Mouse (Mus musculus): ENCODE results near the gene Anks1. TPM values are rescaled to one million over a fixed set of nuclear protein-coding genes. Genes with fewer than 3 reads are reported as not detected.

Anks1 gene
- polyA plus RNA-seq, 1 experiment from 2014 or later, result 14.2 TPM

- no peak overlapping the region for H3K9ac ChIP-seq (ENCODE audit: low read depth, low read length)
- H3K9me3 ChIP-seq (ENCODE audit: control insufficient read depth, low read length), result no peaks in the 10 kb centered on the region
- H3K27ac ChIP-seq (ENCODE audit: low read depth, low read length), result no peak overlapping the region
- H3K4me1 ChIP-seq (ENCODE audit: control insufficient read depth, insufficient read depth, low read length), result peaks cover 13% of the 10 kb centered on the region; the same call in 1 of the 2 replicates
- ATAC-seq (ENCODE audit: low FRiP score, low TSS enrichment), result peak; percentile 42; the same call in 1 of the 2 replicates
- no peak overlapping the region for H3K4me3 ChIP-seq (ENCODE audit: low read length)
- 9% methylated on average over 14 of the region's 14 CpGs for WGBS
- H3K27me3 ChIP-seq (ENCODE audit: control insufficient read depth, insufficient read depth, low read length), result no peaks in the 10 kb centered on the region
- H3K36me3 ChIP-seq (ENCODE audit: control insufficient read depth, insufficient read depth, low read length), result no peaks in the 10 kb centered on the region
- H3K4me2 ChIP-seq (replicated peaks; ENCODE audit: low read depth, low read length), result no peak overlapping the region
Observed at GRCm38 (mm10) chr17:28107275-28107674, 198.2 kb downstream of the Anks1 start.

DNA sequence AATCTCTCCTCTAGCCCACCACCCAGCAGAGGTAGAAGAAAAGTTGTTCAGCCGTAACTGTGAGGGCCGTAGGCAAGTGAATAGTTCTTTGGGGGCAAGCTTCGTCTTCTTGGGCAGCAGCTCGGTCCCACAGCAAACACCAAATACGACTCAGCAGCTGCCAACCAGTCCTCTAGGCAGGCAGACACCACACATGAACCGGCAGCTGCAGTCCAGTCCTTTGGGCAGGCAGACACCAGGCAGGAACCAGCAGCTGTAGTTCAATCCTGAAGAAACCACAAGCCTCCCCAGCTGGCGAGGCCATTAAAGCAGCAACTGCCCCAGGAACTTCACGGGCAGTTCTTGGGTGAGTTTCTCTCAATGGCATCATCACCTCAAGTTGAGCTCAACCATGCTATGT lies 203.2 kb downstream of the Anks1 start:
- WGBS, result 88% methylated on average over 8 of the region's 8 CpGs
- no peak for ATAC-seq (ENCODE audit: low FRiP score, low TSS enrichment)

More for the DNA sequence above, 203.2 kb downstream of the Anks1 start:
- Histone ChIP-seq H3K9ac (ENCODE audit: low read depth, low read length) (no peak overlapping the region), H3K4me1 (ENCODE audit: control insufficient read depth, insufficient read depth, low read length) (peaks cover 1% of the 10 kb centered on the region; the same call in 1 of the 2 replicates), H3K27ac (ENCODE audit: low read depth, low read length) (no peak overlapping the region), H3K4me2 (replicated peaks; ENCODE audit: low read depth, low read length) (no peak overlapping the region), H3K27me3 (ENCODE audit: control insufficient read depth, insufficient read depth, low read length) (no peaks in the 10 kb centered on the region), H3K4me3 (ENCODE audit: low read length) (no peak overlapping the region), H3K36me3 (ENCODE audit: control insufficient read depth, insufficient read depth, low read length) (no peaks in the 10 kb centered on the region), H3K9me3 (ENCODE audit: control insufficient read depth, low read length) (no peaks in the 10 kb centered on the region)

Other genes with a start within 250 kb of the Anks1 start
- gene Spdef, start 180.4 kb upstream of the Anks1 start, polyA plus RNA-seq (2014; fragmentation: Nextera tagmentation; extraction: Ambion mirVana), result 0.19 and 0.20 TPM in 2 replicates
- 15.3 and 21.6 TPM in 2 replicates for gene D17Wsu92e, start 88.7 kb upstream of the Anks1 start, polyA plus RNA-seq (2014; fragmentation: Nextera tagmentation; extraction: Ambion mirVana)
- gene Snrpc, start 71.2 kb upstream of the Anks1 start, polyA plus RNA-seq (2014; fragmentation: Nextera tagmentation; extraction: Ambion mirVana), result 349 and 425 TPM in 2 replicates
- 6.2 and 7.4 TPM in 2 replicates for gene Uhrf1bp1, start 52.9 kb upstream of the Anks1 start, polyA plus RNA-seq (2014; fragmentation: Nextera tagmentation; extraction: Ambion mirVana)
- gene Taf11, start 538 bp downstream of the Anks1 start, polyA plus RNA-seq (2014; fragmentation: Nextera tagmentation; extraction: Ambion mirVana), result 76.6 and 77.5 TPM in 2 replicates
- gene Tcp11, start 171.3 kb downstream of the Anks1 start, polyA plus RNA-seq (2014; fragmentation: Nextera tagmentation; extraction: Ambion mirVana), result 4.9 and 5.8 TPM in 2 replicates
- 20.5 and 31.3 TPM in 2 replicates for gene Scube3, start 232.8 kb downstream of the Anks1 start, polyA plus RNA-seq (2014; fragmentation: Nextera tagmentation; extraction: Ambion mirVana)